Mouse (Mus musculus) hindbrain, embryonic 16.5 days (tissue): ENCODE results near the gene Csrnp3. TPM values are rescaled to one million over a fixed set of nuclear protein-coding genes. Genes with fewer than 3 reads are reported as not detected.

Experiments used
- ATAC-seq: fragments of 200-750 bp; cut with Nextera tagmentation; 2 replicates; pipeline ENCODE4 v1.8.0; 2017; ENCODE audit warnings: moderate TSS enrichment, moderate library complexity
- H3K27ac ChIP-seq: fragments of 300-500 bp; sonication (generic); 2 replicates; pipeline ENCODE4 v1.5.1; 2014; ENCODE audit warnings: low read depth, mild to moderate bottlenecking, control low read depth, low read length, moderate library complexity
- H3K27me3 ChIP-seq: fragments of 300-500 bp; sonication (generic); replicated peaks from 2 replicates; pipeline ENCODE4 v1.6.1; 2014; ENCODE audit warnings: low read length; ENCODE audit not compliant: control insufficient read depth, insufficient read depth
- H3K36me3 ChIP-seq: fragments of 300-500 bp; sonication (generic); 2 replicates; pipeline ENCODE4 v1.6.1; 2014; ENCODE audit warnings: mild to moderate bottlenecking, low read length, moderate library complexity, mixed read lengths; ENCODE audit not compliant: control insufficient read depth, insufficient read depth
- H3K4me1 ChIP-seq: fragments of 300-500 bp; sonication (generic); 2 replicates; pipeline ENCODE4 v1.6.1; 2014; ENCODE audit warnings: low read depth, low read length; ENCODE audit not compliant: control insufficient read depth, insufficient read depth
- H3K4me2 ChIP-seq: fragments of 300-500 bp; sonication (generic); 2 replicates; pipeline ENCODE4 v1.6.1; 2014; ENCODE audit warnings: mild to moderate bottlenecking, low read length, control low read depth, moderate library complexity
- H3K4me3 ChIP-seq: fragments of 300-500 bp; sonication (generic); 2 replicates; pipeline ENCODE4 v1.5.1; 2014; ENCODE audit warnings: mild to moderate bottlenecking, low read length, control low read depth, moderate library complexity
- H3K9ac ChIP-seq: fragments of 300-500 bp; sonication (generic); 2 replicates; pipeline ENCODE4 v1.6.1; 2014; ENCODE audit warnings: low read depth, mild to moderate bottlenecking, control low read depth, low read length, moderate library complexity
- H3K9me3 ChIP-seq: fragments of 300-500 bp; sonication (generic); 2 replicates; pipeline ENCODE4 v1.6.1; 2014; ENCODE audit warnings: mild to moderate bottlenecking, low read length, moderate library complexity; ENCODE audit not compliant: control insufficient read depth
- WGBS: fragments of 180-500 bp; shearing (Covaris S2); extraction: QIAGEN DNeasy Blood & Tissue Kit; methylation state at CpG from one replicate; pipeline ENCODE4 v1.1.7; 2014; 5-methylcytosine and 5-hydroxymethylcytosine counted together
- polyA plus RNA-seq: library from polyadenylated mRNA; unstranded; fragments of >200 nt; fragmentation: Nextera tagmentation; extraction: Ambion mirVana; gene quantifications from 2 replicates; pipeline ENCODE4 v1.2.1, GENCODE M21; 2015

Gene Csrnp3
- polyA plus RNA-seq, 1 experiment from 2014 or later: 50.0 TPM

GRCm38 (mm10) chr2:66009677-66010076, 164.1 kb downstream of the Csrnp3 start:
- Histone ChIP-seq H3K4me2 (no peak overlapping the region), H3K9me3 (no peaks in the 10 kb centered on the region), H3K27me3 (no peaks in the 10 kb centered on the region), H3K9ac (no peak overlapping the region), H3K4me1 (no peaks in the 10 kb centered on the region), H3K4me3 (no peak overlapping the region), H3K36me3 (peaks cover 3% of the 10 kb centered on the region; the same call in 1 of the 2 replicates), H3K27ac (no peak overlapping the region)
- WGBS: 87% methylated on average over 2 of the region's 2 CpGs
- ATAC-seq: no peak

DNA sequence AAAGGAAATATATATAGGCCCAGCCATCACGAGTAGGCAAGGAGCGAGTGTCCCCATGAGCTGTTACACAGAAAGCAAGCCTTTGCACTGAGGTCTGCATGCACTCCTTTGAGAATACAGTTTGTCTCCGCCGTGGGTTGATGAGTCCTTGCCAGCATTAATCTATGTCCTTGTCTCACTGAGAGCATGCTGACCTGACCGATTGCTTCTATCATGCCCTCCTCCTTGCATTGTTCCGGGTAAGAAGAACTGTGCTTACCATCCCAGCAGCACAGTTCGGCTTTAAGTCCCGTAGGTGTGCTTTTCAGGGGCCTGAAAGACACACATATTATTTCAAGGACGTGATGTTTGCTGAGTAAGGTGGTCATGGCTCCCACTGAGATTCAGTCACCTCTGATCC, 173.1 kb downstream of the Csrnp3 start:
- peaks cover 15% of the 10 kb centered on the region for H3K36me3 ChIP-seq
- no peaks in the 10 kb centered on the region for H3K9me3 ChIP-seq
- no peak overlapping the region for H3K9ac ChIP-seq
- 69% methylated on average over 9 of the region's 9 CpGs for WGBS
- no peak overlapping the region for H3K4me3 ChIP-seq
- H3K4me2 ChIP-seq: no peak overlapping the region
- no peaks in the 10 kb centered on the region for H3K27me3 ChIP-seq
- peaks cover 3% of the 10 kb centered on the region; the same call in 1 of the 2 replicates for H3K4me1 ChIP-seq
- no peak overlapping the region for H3K27ac ChIP-seq
- no peak for ATAC-seq

- Histone ChIP-seq H3K4me2 (no peak overlapping the region), H3K9ac (no peak overlapping the region), H3K27me3 (no peaks in the 10 kb centered on the region), H3K4me3 (no peak overlapping the region), H3K27ac (no peak overlapping the region), H3K9me3 (no peaks in the 10 kb centered on the region), H3K4me1 (peaks cover 3% of the 10 kb centered on the region; the same call in 1 of the 2 replicates), H3K36me3 (peaks cover 15% of the 10 kb centered on the region)
- no peak for ATAC-seq
- 88% methylated on average over 19 of the region's 19 CpGs for WGBS
Measured at GRCm38 (mm10) chr2:66019235-66019634, 173.7 kb downstream of the Csrnp3 start.

DNA sequence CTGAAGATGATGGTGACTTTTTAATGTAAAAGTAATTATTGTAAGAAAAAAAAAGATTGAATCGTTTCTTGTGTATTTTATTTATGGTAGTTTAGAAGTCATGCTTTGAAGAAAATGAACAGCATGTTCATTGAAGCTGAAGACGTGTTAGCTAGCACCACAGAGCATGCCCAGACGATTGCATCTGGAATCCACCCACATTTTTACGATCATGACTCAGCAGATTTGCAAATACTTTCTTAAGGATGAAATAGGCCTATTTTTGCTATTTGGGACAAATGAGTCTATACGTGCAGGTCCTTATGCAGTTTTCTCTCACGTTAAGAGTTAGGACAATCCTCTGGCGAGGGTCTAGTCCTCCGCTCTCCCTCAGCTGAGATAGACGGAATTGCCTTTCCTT, 177.9 kb downstream of the Csrnp3 start:
- no peak overlapping the region for H3K4me2 ChIP-seq
- no peak overlapping the region for H3K27ac ChIP-seq
- H3K4me3 ChIP-seq: no peak overlapping the region
- H3K9ac ChIP-seq: no peak overlapping the region
- H3K9me3 ChIP-seq: no peaks in the 10 kb centered on the region
- peaks cover 3% of the 10 kb centered on the region; the same call in 1 of the 2 replicates for H3K4me1 ChIP-seq
- ATAC-seq: no peak
- 91% methylated on average over 9 of the region's 9 CpGs for WGBS
- H3K27me3 ChIP-seq: no peaks in the 10 kb centered on the region
- H3K36me3 ChIP-seq: peaks cover 15% of the 10 kb centered on the region

- Histone ChIP-seq H3K4me2 (no peak overlapping the region), H3K27me3 (no peaks in the 10 kb centered on the region), H3K27ac (no peak overlapping the region), H3K9ac (no peak overlapping the region), H3K4me3 (no peak overlapping the region), H3K36me3 (peaks cover 14% of the 10 kb centered on the region), H3K4me1 (peaks cover 4% of the 10 kb centered on the region), H3K9me3 (no peaks in the 10 kb centered on the region)
- ATAC-seq: no peak
- 64% methylated on average over 6 of the region's 6 CpGs for WGBS
Measured at GRCm38 (mm10) chr2:66024837-66025236, 179.3 kb downstream of the Csrnp3 start.

DNA sequence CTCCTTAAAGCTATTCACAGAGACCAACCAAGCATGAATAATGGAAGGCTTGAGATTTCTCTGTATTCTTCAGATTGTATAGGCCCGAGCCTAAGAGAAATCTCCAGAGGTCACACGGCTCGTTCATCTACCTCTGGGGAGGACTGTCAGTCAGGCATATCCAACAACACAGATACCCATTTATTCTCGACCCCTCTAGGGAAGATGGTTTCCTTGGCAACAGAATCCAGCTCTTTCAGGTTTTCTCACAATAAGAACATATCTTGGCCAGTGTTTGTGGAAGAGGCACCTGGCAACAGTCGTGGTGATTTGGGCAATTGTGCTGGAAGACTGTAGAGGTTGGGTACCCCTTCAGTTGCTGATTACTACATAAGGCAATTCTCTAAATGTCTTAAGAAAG, 183.2 kb downstream of the Csrnp3 start:
- H3K9ac ChIP-seq: no peak overlapping the region
- no peaks in the 10 kb centered on the region for H3K9me3 ChIP-seq
- peak; percentile 72 for ATAC-seq
- no peaks in the 10 kb centered on the region for H3K27me3 ChIP-seq
- no peak overlapping the region for H3K4me3 ChIP-seq
- H3K36me3 ChIP-seq: peaks cover 2% of the 10 kb centered on the region; the same call in 1 of the 2 replicates
- 0 out of 2 replicates have a peak overlapping the region, but pooled peaks have one; percentile 17 for H3K27ac ChIP-seq
- no peak overlapping the region for H3K4me2 ChIP-seq
- WGBS: 9% methylated on average over 5 of the region's 5 CpGs
- peaks cover 4% of the 10 kb centered on the region for H3K4me1 ChIP-seq

GRCm38 (mm10) chr2:66034907-66035679, 189.5 kb downstream of the Csrnp3 start:
- H3K4me2 ChIP-seq: no peak overlapping the region
- H3K27ac ChIP-seq: no peak overlapping the region
- peaks cover 3% of the 10 kb centered on the region for H3K4me1 ChIP-seq
- ATAC-seq: peak; percentile 78
- H3K36me3 ChIP-seq: peaks cover 2% of the 10 kb centered on the region; the same call in 1 of the 2 replicates
- WGBS: 60% methylated on average over 9 of the region's 9 CpGs
- no peak overlapping the region for H3K4me3 ChIP-seq
- H3K9ac ChIP-seq: no peak overlapping the region
- no peaks in the 10 kb centered on the region for H3K27me3 ChIP-seq
- H3K9me3 ChIP-seq: no peaks in the 10 kb centered on the region

DNA sequence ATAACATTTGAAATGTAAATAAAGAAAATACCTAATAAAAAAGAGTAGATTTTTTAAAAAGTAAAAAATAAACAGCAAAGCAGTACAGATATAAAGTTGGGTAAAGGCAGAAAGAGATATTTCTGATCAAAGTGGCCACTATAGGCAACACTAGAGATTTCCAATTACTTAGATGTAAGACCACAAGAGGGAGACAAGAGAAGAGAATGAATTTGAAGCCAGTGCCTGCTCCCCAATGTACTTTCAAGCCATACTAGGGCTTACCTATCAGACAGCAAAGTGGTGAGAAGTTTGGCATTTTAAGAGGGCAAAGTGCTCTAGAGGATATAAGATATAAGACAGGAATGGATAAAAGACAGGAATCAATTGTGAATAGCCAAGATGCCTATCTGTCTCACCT, 195.0 kb downstream of the Csrnp3 start:
- H3K27ac ChIP-seq: no peak overlapping the region
- no peak overlapping the region for H3K4me2 ChIP-seq
- H3K9me3 ChIP-seq: no peaks in the 10 kb centered on the region
- ATAC-seq: no peak
- peaks cover 8% of the 10 kb centered on the region for H3K4me1 ChIP-seq
- H3K9ac ChIP-seq: no peak overlapping the region
- no peaks in the 10 kb centered on the region for H3K36me3 ChIP-seq
- H3K27me3 ChIP-seq: no peaks in the 10 kb centered on the region
- no peak overlapping the region for H3K4me3 ChIP-seq

- Histone ChIP-seq H3K9ac (no peak overlapping the region), H3K36me3 (no peaks in the 10 kb centered on the region), H3K4me1 (peaks cover 8% of the 10 kb centered on the region), H3K4me2 (peak overlapping the region; percentile 13), H3K27ac (peak overlapping the region; percentile 75), H3K9me3 (no peaks in the 10 kb centered on the region), H3K27me3 (no peaks in the 10 kb centered on the region), H3K4me3 (no peak overlapping the region)
- peak; percentile 35 for ATAC-seq
- 62% methylated on average over 21 of the region's 21 CpGs for WGBS
Measured at GRCm38 (mm10) chr2:66041203-66041916, 195.8 kb downstream of the Csrnp3 start.
